Comparison of ENCODE assay signal across 8 mouse cellular contexts in genomic region chr2:173406344-173407094, GRCm38 (mm10).
A peak's percentile ranks its signal among the peaks of the same experiment; 100 is the strongest.
DNase-seq lines count a peak whose midpoint lies in the region; ATAC-seq lines count a peak whose summit lies in the region.

No protein-coding gene starts in this region.

- peaks cover 23% of the 10 kb centered on the region for H3K4me1 ChIP-seq in neural tube, embryonic 11.5 days (ENCODE audit: control insufficient read depth, insufficient read depth, low read length)
- peaks cover 43% of the 10 kb centered on the region for H3K4me1 ChIP-seq in hindbrain, embryonic 13.5 days (replicated peaks)
- peaks cover 8% of the 10 kb centered on the region for H3K4me1 ChIP-seq in neural tube, embryonic 14.5 days (ENCODE audit: control insufficient read depth, insufficient read depth, low read length)
- H3K4me1 ChIP-seq in heart, embryonic 11.5 days (ENCODE audit: control insufficient read depth, insufficient read depth, low read length), result no peaks in the 10 kb centered on the region

- peak overlapping the region; percentile 49; the same call in 1 of the 2 replicates for H3K27ac ChIP-seq in neural tube, embryonic 11.5 days (ENCODE audit: low read depth, low read length)
- peak overlapping the region; percentile 76 for H3K27ac ChIP-seq in hindbrain, embryonic 13.5 days
- no peak overlapping the region; the same call in 1 of the 2 replicates for H3K27ac ChIP-seq in neural tube, embryonic 14.5 days (ENCODE audit: low read depth, low read length)
- no peak overlapping the region for H3K27ac ChIP-seq in heart, embryonic 11.5 days (ENCODE audit: low read depth, low read length)

- no peak overlapping the region for H3K4me2 ChIP-seq in neural tube, embryonic 11.5 days (ENCODE audit: low read depth)
- no peak overlapping the region for H3K4me2 ChIP-seq in hindbrain, embryonic 13.5 days
- no peak overlapping the region for H3K4me2 ChIP-seq in neural tube, embryonic 14.5 days (ENCODE audit: low read depth, low read length)
- no peak overlapping the region for H3K4me2 ChIP-seq in heart, embryonic 11.5 days

- H3K36me3 ChIP-seq in neural tube, embryonic 11.5 days (ENCODE audit: control insufficient read depth, insufficient read depth, low read length), result no peaks in the 10 kb centered on the region
- H3K36me3 ChIP-seq in hindbrain, embryonic 13.5 days, result no peaks in the 10 kb centered on the region
- no peaks in the 10 kb centered on the region for H3K36me3 ChIP-seq in neural tube, embryonic 14.5 days (ENCODE audit: control insufficient read depth, insufficient read depth, low read length)
- H3K36me3 ChIP-seq in heart, embryonic 11.5 days (ENCODE audit: control insufficient read depth, insufficient read depth, low read length), result no peaks in the 10 kb centered on the region

- H3K4me3 ChIP-seq in neural tube, embryonic 11.5 days (ENCODE audit: low read depth, low read length), result no peak overlapping the region
- H3K4me3 ChIP-seq in hindbrain, embryonic 13.5 days, result no peak overlapping the region
- no peak overlapping the region for H3K4me3 ChIP-seq in neural tube, embryonic 14.5 days (ENCODE audit: low read depth, low read length)
- H3K4me3 ChIP-seq in heart, embryonic 11.5 days (ENCODE audit: low read depth, low read length), result no peak overlapping the region

- peak; percentile 74 for ATAC-seq in neural tube, embryonic 11.5 days (ENCODE audit: insufficient read depth, low FRiP score, low TSS enrichment)
- peak; percentile 67 for ATAC-seq in hindbrain, embryonic 13.5 days (ENCODE audit: low FRiP score)
- peak; percentile 77 for ATAC-seq in neural tube, embryonic 14.5 days (ENCODE audit: low read depth)
- ATAC-seq in heart, embryonic 11.5 days (replicated peaks; ENCODE audit: insufficient number of reproducible peaks, low FRiP score, low TSS enrichment), result no peak

- no peak overlapping the region for H3K9ac ChIP-seq in neural tube, embryonic 11.5 days (ENCODE audit: low read length)
- peak overlapping the region; percentile 8; the same call in 1 of the 2 replicates for H3K9ac ChIP-seq in hindbrain, embryonic 13.5 days
- no peak overlapping the region for H3K9ac ChIP-seq in neural tube, embryonic 14.5 days (replicated peaks; ENCODE audit: low read depth, low read length)
- no peak overlapping the region for H3K9ac ChIP-seq in heart, embryonic 11.5 days (ENCODE audit: low read depth, low read length)

- no peaks in the 10 kb centered on the region for H3K9me3 ChIP-seq in neural tube, embryonic 11.5 days (ENCODE audit: control insufficient read depth, low read length)
- H3K9me3 ChIP-seq in hindbrain, embryonic 13.5 days, result no peaks in the 10 kb centered on the region
- H3K9me3 ChIP-seq in neural tube, embryonic 14.5 days (ENCODE audit: control insufficient read depth, low read length), result no peaks in the 10 kb centered on the region
- H3K9me3 ChIP-seq in heart, embryonic 11.5 days (replicated peaks; ENCODE audit: control insufficient read depth, low read length), result no peaks in the 10 kb centered on the region

- DNase-seq in neural tube, embryonic 11.5 days (ENCODE audit: low spot score), result peak; percentile 66
- no peak for DNase-seq in neural tube, embryonic 10.5 days (ENCODE audit: extremely low spot score, low spot score)
- peak; percentile 32 for DNase-seq in layer of hippocampus, postnatal 36 days
- DNase-seq in T-cell, adult 2 months (ENCODE audit: low spot score), result no peak
- DNase-seq in urinary bladder, adult 18-20 months (ENCODE audit: low spot score in 2 of 2), result no peak

- WGBS in neural tube, embryonic 11.5 days, result 25% methylated on average over 13 of the region's 13 CpGs
- 14% methylated on average over 13 of the region's 13 CpGs for WGBS in hindbrain, embryonic 13.5 days
- 10% methylated on average over 13 of the region's 13 CpGs for WGBS in neural tube, embryonic 14.5 days
- 70% methylated on average over 13 of the region's 13 CpGs for WGBS in heart, embryonic 11.5 days (ENCODE audit: insufficient replicate concordance)

- H3K27me3 ChIP-seq in neural tube, embryonic 11.5 days (ENCODE audit: control insufficient read depth, insufficient read depth, low read length), result no peaks in the 10 kb centered on the region
- H3K27me3 ChIP-seq in hindbrain, embryonic 13.5 days, result no peaks in the 10 kb centered on the region
- no peaks in the 10 kb centered on the region for H3K27me3 ChIP-seq in neural tube, embryonic 14.5 days (ENCODE audit: control insufficient read depth, insufficient read depth, low read length)
- peaks cover 7% of the 10 kb centered on the region for H3K27me3 ChIP-seq in heart, embryonic 11.5 days (ENCODE audit: control insufficient read depth, insufficient read depth, low read length)

Comparison
In these comparisons a context has a peak if more than half of its experiments do, and no peak if none do; other contexts are left out.
1. DNase-seq: peak in neural tube, embryonic 11.5 days (single experiment) and layer of hippocampus, postnatal 36 days (2 of 2); none in neural tube, embryonic 10.5 days (single experiment), T-cell, adult 2 months (single experiment) and urinary bladder, adult 18-20 months (0 of 2).
2. H3K27ac ChIP-seq: peak in neural tube, embryonic 11.5 days (single experiment) and hindbrain, embryonic 13.5 days (single experiment); none in neural tube, embryonic 14.5 days (single experiment) and heart, embryonic 11.5 days (single experiment).